Mouse (Mus musculus) gastrocnemius, adult 8-10 months (tissue): Measurements from ENCODE around the gene Whamm. TPM values are rescaled to one million over a fixed set of nuclear protein-coding genes. Genes with fewer than 3 reads are reported as not detected.

Source experiments
- DNase-seq, 2 experiments: peaks; one replicate each; pipeline ENCODE4 v3.0.0; 2022; ENCODE audit warnings: low spot score in 2 of 2
- total RNA-seq, 4 experiments: library from RNA; stranded (reverse); gene quantifications; 2 replicates each; pipeline ENCODE4 v1.2.4; 2022

The Whamm gene
- total RNA-seq, 4 experiments from 2014 or later: 7.6 to 9.6 (median 9.1) TPM

DNA sequence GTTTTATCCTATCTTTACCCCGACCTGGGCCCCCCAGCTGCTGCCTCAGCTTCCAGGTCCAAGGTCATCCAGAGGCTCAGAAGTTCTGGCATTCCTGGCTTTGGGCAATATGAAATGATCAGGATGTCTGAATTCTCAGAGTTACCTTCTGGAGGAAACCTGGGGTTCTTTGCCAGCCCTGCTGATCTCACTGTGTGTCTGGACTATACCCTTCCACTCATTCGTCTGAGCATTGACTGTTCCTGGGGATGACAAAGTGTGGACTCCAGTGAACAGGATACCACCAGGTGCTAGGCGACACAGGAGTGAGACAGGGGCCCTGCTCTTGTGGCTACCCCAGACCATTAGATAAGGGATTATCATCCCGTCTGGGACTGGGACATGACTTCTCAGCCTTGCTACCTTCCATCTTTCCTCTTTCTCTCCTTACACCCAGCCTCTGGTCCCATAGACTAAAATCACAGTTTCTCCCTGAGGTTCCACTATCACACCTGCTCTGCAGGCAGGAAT, 7.5 kb upstream of the Whamm start:
- no peak for DNase-seq

DNA sequence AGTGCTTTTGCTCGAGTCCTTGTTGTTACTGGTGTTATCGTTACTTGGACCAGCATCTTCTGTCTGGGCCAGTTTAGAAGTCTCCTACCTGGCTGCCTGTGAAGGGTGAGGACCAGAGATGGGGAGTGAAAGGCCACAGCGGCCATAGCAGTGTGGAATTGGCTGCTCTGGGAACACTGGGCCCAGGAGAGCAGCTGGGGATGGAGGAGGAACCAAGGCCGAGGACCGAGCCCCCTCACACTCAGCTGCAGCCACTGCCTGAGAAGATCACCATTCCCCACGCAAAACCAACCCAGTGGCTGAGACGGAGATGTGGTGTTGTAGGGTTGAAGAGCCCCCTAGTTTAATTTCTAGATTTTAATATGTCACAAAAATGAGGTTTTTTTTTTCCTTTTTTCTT, 6.3 kb upstream of the Whamm start:
- DNase-seq: no peak

DNA sequence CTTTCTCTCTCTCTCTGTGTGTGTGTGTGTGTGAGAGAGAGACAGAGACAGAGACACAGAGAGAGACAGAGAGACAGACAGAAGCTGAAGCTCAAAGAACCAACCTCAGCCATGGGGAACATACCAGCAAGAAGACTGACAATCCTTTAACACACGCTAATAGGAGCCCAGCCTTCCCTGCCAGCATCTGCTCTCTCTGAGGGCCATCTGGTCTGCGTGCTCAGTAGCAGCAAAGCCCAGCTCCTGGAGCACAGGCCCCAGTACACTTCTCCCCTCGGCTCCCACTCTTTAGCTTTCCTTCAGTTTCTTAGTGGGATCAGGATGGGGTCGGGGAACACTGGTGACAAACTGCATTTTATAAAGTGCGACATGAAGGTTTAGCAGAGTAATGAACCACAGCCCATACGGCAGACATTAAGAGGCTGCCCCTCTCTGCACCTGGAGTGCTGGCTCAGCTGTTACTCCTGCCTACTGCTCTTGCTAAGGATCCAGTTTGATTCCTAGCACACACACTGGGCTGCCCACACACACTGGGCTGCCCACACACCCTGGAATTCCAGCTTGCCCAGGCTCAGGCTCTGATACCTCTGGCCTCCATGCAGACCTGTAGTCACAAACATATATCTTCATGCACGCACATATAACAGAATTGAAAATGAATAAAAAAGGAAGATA, 5.5 kb upstream of the Whamm start:
- DNase-seq: no peak

DNA sequence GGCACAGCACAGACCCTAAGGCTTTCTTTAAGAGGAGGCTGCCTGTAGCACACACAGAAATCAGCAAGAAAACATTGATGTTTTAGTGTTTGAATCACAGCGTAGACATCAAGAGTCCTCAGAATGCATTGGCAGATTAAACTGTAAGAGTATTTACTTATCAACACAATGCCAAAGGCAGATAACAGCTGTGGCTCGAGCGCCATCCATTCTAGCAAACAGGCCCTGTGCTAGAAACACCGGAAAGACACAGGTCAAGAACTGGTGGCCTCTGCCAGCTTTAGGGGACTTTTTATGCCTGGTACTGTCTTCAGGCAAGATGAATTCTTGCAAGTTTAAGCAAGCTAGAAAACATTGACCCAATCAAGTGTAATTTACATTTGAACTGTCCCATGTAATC, 4.7 kb upstream of the Whamm start:
- DNase-seq: no peak

DNA sequence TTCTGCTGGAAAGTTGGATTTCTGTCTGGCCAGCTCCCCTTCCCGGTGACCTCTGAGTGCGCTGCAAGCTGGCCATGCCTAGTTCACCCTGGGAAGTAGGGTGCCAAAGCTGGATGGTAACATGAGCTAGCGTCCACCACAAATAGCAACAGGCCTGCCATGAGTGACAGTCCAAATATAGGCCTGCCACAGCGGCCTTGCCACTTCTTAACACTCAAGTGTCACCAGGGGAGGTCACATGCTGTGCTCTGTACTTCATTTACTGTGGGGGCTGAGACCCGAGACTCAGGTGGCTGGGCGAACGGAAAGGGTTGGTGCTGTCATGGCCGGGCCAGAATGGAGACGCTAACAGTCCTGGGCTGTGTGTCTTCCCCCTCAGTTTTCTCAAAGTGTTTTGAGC, 4.2 kb upstream of the Whamm start, which contains the start of gene Fsd2:
Gene Fsd2, minus strand, starts transcription at position 53 of the 400 bp plus-strand sequence.
- DNase-seq: peak; percentile 61 to 79

DNA sequence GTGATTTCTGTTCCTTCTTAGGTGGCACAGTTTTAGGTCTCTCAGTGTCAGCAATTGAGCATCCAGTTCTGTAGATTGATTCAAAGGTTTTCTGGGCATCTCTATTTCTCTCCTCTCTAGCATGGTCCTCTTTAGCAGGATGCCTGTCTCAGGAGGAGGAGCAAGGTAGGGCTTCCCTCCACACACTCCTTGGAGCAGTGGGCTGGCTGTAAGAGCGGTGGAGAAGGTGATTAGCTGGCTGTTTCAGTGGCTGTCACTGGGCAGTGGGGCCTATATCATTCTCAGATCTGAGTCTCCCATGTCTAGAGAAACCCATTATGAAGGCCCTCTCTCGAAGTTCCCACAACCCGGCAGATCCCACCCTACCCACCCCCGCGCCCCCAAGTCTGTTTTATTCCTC, 3.7 kb upstream of the Whamm start:
- no peak for DNase-seq

DNA sequence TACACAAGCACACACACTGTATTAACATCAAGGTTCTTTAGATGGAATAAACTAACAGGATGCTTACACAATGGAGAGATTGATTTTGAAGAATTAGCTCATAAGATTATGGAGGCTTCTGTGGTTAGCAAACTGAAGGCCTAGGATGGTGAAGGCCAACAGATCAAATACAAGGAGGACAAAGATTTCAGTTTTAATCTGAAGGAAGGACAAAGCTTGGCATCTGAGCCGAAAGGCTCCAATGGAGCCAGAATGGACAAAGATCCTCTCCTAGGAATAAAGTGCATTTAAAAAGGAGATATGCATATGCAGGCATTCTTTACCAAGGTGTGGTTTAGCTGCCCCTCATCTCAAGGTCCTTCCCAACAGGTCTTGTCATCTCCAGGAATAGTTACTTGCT, 1.2 kb upstream of the Whamm start:
- no peak for DNase-seq

DNA sequence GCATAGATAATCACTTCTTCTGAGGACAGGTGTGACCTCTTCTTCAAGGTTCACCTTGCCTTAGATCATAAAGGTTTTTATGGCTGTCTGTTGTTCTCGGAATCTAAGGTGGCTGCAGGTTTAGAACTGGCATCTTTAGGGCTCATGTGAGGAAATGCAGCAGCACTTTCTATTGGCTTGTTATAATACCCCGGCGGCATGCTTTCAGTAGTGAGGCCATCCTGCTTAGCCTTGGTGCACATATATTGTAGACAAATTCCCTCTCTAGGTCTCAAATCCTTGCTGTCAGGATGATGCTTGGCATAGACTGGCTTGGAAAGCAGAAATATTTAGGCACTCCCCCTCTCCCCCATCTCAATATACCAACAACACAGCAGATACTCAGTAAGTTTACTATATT, 795 bp upstream of the Whamm start:
- no peak for DNase-seq

DNA sequence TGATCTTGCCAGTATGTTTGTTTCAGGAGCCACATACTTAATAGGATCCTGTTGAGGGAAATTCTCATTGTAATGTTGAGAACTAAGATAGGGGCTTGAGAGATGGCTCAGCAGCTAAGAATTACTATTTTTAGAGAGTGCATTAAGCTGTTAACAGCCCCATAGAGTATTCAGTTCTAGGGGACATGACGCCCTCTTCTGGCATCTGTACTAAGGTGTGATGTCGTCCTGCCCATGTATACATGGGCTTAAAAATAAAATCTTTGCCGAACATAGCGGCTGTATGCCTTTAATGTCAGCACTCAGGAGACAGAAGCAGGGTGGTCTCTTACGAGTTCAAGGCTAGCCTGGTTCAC, 336 bp upstream of the Whamm start:
- no peak for DNase-seq

DNA sequence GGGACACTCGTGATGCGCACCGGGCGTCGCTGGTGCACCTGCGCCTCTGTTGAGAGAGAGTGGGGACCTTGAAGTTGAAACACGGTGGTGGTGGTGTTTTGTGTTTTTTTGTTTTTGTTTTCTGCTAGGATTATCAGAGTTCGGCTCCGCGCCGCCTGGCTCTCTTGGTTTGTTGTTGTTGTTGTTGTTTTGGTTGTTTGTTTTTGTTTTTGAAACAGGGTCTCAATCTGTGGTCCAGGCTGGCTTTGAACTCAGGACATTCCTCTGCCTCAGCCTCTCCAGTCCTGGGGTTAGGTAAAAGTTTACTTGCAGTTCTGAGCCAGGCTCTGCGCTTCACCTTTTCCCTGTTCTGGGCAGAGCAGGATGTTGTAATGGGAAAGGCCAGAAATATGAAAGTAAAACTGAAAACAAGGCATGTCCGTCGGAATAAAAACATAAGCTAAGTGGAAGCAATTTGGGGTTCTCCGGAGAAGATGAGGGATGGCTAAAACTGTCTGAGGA, 925 bp downstream of the Whamm start:
- DNase-seq: no peak

DNA sequence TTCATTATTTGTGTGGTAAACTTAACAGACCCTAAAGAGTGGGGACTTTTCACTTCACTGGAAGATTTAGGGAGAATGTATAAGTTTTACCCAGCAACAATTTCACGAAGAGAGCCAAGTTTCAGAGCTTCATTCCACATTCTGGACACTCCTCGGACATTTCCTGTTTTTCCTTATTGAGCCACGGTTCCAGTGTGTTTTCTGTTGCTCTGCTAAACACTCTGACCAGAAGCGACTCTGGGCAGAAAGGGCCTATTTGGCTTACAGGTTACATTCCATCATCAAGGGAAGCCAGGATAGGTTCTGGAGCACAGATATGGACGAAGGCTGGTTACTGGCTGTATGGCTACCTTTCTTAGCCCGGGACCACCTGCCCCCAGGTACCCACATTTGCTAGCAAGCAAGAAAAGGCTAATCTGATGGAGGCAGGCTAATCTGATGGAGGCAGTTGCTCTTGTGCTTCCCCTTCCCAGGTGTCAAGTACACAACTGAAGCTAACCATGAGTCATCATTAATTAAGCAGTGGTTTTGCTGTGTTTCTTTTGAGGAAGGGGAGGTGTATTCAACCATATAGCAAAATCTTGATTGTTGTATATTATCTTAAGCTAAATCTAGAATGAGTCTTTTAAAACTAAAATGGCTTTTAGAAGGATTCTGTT, 1.7 kb downstream of the Whamm start:
- DNase-seq: no peak

DNA sequence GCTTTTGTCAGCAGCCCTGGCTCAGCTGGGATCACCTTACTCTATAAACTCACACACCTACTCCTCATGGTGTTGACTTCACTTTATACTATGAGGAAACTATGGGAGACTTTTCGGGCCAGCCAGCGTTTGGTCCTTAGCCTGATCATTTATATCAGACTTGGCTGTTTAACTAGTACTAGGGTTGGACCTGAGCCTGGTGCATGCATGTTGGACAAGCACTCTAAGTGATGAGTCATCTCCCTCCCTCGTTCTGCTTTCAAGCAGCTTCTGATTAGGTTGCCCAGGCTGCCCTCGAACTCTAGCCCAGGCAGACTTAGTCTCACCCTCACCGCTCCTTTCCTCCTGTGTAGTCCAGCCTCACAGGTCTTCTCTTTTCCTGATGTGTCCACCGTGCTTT, 2.3 kb downstream of the Whamm start:
- DNase-seq: no peak

DNA sequence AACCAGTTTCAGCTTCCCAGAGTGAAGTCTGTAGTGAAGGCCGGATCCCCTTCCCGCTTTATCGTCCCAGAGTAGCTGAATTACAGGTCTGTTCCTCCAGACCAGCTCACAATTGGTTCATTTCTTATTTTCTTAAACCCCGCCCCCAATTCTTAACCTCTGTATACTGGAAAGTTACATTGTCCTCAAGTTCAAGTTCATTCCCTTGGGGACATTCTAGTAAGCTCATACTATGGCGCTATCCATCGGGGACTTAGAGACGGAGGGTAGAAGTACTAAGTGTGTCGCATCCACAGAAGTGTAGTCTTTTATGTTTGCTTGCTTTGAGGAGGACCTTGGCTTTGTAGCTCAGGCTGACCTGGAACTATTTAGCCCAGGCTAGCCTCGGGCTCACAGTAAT, 2.8 kb downstream of the Whamm start:
- no peak for DNase-seq

DNA sequence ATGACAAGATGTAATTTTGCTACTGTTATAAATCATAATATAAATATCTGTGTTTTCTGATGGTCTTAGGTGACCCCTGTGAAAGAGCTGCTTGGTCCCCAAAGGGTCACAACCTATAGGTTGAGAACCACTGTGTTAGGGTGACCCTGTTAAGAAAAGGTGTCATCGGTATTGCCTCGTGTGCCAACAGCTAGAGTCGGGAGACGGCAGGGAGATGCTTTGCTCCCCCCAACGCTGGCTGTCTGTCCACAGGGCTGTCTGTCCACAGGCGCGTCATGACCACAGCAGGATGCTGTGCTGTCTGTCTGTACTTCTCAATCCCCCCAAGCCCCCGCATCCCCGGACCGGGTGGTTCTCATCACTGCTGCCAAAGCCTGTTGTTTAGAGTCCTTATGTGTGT, 4.5 kb downstream of the Whamm start:
- DNase-seq: no peak

DNA sequence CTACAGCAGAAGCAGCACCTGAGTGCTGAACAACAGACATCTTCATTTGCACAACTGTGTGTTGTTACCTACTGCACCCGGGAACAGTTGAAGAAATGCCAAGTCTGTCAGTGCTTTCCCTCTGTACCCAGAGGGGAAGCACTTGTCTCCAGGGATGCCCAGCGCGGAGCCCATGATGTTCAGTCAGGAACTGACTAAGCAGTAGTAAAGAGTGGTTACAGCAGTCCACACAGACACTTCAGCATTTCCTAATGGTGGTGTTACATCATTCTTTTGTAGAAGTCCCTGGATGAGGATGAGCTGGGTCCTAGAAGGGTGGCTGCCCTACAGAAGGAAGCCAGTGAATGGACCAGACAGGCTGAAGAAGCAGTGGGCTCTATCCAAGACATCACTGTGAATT, 6.8 kb downstream of the Whamm start:
- DNase-seq: peak in 1 of 2 experiments; percentile 0

DNA sequence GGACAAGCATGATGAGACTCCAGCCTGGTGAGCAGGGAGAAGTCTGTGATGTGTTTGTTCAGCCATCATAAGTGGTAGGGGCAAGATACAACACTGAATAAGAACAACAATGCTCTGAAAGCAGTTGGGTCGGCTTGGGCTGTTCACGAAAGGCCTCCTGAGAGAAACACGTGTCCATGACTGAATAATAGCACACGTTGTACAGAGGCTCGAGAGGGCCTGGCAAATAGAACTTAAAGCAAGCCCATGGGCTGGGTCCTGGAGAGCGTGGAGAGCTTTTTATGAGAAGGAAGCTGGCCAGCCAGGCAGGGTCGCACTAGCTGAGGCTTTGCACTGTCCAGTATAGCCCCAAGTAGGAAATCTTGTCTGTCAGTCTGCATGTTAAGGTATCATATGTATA, 7.3 kb downstream of the Whamm start:
- DNase-seq: no peak

DNA sequence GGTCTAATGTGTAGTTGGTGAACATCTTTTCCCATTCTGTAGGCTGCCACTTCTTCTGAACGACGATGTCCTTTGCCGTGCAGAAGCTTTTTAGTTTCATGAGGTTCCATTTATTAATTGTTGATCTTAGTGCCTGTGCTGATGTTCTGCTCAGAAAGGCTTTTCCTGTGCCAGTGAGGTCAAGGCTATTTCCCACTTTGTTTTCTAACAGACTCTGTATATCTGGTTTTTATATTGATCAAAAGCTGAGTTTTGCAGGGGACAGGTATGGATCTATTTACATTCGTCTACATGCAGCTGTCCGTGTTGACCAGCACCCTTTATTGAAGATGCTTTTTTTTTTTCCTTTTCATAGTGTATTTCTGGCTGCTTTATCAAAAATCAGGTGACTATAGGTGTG, 8.2 kb downstream of the Whamm start:
- no peak for DNase-seq

DNA sequence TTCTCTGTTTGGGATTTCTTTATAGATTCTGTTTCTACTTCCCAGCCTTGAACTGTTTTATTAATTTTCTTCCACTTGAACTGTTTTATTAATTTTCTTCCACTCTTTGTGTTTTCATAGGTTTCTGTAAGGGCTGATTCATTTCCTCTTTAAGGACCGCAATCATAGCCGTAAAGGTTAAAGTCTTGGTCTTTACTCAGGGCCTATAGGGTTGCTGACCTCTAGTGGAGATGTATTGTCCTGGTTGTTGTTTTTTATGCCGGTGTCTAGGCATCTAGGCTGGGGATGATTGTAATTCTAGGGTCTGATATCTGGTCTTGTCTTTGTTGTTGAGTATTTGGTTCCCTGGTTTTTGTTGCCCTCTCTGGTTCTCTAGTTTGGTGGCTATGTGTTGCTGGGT, 12.4 kb downstream of the Whamm start:
- no peak for DNase-seq

DNA sequence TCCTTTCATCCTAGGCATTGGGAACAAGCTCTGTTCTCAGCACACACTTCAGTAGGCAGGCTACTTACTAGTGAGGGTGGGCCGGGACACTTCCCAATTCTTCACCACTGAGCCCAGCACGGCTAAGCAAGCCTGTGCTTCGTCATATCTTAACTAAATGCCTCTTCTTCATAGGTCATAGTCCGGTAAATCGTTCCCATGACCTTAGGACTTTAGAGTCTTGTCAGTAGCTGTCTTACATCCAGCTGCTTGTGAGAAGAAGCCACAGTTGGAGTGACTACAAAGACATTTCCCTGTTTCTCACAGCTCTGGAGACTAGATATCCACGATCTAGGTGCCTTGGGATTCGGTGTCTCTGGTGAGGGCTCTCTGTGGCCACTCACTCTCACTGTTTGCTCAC, 14.3 kb downstream of the Whamm start:
- DNase-seq: no peak

DNA sequence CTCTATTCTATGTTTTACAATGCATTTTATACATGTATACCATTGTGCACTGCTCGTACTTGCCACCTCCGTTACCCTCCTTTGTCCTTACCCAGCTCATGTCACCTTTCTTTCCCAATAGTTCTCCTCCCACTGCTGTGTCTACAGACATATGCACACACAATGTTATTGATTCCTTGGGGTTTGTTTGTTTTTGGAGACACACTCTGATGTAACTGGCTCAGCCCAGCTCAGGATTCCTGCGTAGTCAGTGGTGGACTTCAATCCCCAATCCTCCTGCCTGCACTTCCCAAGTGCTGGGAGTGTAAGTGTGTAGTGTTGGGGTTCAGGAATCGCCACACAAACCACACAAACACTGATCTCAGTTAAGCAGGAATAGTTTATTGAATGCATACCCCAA, 16.2 kb downstream of the Whamm start:
- no peak for DNase-seq

DNA sequence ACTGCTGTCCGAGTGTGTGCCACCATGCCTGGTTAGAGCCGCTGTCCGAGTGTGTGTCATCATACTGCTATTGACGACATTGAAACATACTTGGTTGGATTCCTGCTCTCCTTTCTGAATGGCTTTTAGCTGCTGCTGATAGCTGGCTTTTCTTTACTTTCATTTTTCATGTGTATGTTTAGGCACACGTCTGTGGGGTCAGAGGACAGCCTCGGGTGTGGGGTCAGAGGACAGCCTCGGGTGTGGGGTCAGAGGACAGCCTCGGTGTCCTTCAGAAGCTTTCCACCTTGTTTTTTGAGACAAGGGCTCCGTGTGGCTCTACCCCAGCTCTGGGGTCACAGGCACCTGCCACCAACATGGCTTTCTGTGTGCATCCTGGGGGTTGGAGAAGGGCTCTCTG, 21.6 kb downstream of the Whamm start:
- DNase-seq: peak in 1 of 2 experiments; percentile 1

DNA sequence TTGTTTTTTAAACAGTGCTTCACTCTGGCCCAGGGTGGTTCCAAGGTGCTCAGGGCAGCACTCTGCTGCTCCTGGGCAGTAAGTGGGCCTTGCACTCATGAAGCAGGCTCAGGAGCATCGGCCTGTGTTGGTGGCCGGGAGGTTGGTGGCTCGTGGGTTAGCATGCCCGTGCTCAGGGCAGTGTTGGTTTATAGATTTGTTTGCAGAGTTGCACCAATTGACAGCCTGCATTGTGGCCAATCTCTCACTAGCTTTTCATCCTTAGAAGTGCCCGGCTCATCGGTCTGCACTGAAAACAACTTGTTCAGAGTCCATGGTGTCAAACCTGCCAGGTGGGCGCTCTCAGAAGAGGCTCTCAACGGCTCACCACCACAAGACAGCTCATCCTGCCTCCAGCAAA, 22.3 kb downstream of the Whamm start:
- DNase-seq: peak in 1 of 2 experiments; percentile 2

DNA sequence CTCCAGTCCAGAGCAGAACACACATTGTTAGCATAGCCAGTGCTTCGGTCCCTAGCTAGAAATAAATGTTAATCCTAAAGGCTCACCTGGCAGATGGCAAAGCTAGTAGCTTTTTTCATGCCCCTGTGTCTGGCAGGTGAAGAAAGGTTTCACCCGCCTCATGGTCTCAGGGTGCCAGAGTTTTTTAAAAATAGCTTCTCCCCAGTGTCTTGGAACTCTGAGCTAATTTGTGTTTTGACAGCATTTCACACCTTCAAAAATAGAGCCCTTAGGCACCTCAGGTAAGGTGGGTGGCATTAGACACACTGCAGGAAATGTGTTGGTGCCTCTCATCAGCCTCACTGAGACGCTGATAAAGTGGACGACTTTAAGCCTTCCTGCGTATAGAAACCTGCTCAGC, 24.0 kb downstream of the Whamm start:
- DNase-seq: no peak
